Mouse (Mus musculus) embryonic facial prominence, embryonic 10.5 days (tissue): ENCODE measurements at regions not wholly inside any gene's neighbourhood (a gene's known extent, or its start where the extent isn't known, plus 50 kb on each side); places are given as distances from the start of the nearest gene placed in this dataset.
"Not testable (repeated sequence)": the region's sequence is repeated elsewhere in the genome, so short reads cannot be mapped to it uniquely, and the experiment has no call there.

Source experiments
- DNase-seq: peaks from one replicate; pipeline ENCODE4 v3.0.0-alpha.2; 2017; ENCODE audit warnings: low spot score
- H3K27ac ChIP-seq: fragments of 300-500 bp; sonication (generic); replicated peaks from 2 replicates; pipeline ENCODE4 v1.5.1; 2016; ENCODE audit warnings: mild to moderate bottlenecking
- H3K27me3 ChIP-seq: fragments of 300-500 bp; sonication (generic); replicated peaks from 2 replicates; pipeline ENCODE4 v1.6.1; 2016; ENCODE audit warnings: low read depth, mild to moderate bottlenecking; ENCODE audit not compliant: poor library complexity, severe bottlenecking
- H3K36me3 ChIP-seq: fragments of 300-500 bp; sonication (generic); replicated peaks from 2 replicates; pipeline ENCODE4 v1.6.1; 2016; ENCODE audit warnings: mild to moderate bottlenecking, moderate library complexity
- H3K4me1 ChIP-seq: fragments of 300-500 bp; sonication (generic); 2 replicates; pipeline ENCODE4 v1.6.1; 2016
- H3K4me3 ChIP-seq: fragments of 300-500 bp; sonication (generic); 2 replicates; pipeline ENCODE4 v1.5.1; 2016; ENCODE audit warnings: mild to moderate bottlenecking, moderate library complexity
- H3K9me3 ChIP-seq: fragments of 300-500 bp; sonication (generic); 2 replicates; pipeline ENCODE4 v1.6.1; 2016; ENCODE audit warnings: mild to moderate bottlenecking
- WGBS: fragments of 180-500 bp; shearing (Covaris S2); methylation state at CpG from one replicate; pipeline ENCODE4 v1.1.7; 2016; 5-methylcytosine and 5-hydroxymethylcytosine counted together

DNA sequence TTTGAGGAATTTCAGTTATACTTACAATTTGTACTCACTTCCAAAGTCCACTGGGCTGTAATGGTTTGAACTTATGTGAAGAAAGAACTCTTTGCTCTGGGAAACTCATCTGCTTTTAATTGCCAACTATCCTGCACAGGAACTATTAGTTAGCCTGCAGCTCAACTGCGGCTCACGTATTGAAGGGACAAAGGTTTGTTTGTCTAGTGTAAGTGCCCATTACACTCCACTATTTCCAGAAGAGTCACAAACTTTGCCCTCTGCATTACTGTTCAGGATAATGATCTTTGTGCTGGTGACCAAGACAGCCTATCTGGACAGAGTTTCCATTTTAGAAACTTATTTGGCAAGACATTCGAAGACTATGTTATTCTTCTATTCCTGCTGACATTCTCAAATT is 74.5 kb downstream of the Slc10a2 start:
- Histone ChIP-seq H3K27me3 (no peaks in the 10 kb centered on the region), H3K4me3 (no peak overlapping the region), H3K27ac (no peak overlapping the region), H3K9me3 (no peaks in the 10 kb centered on the region), H3K4me1 (peaks cover 5% of the 10 kb centered on the region; the same call in 1 of the 2 replicates), H3K36me3 (no peaks in the 10 kb centered on the region)
- 25% methylated on average over 3 of the region's 3 CpGs for WGBS
- peak; percentile 30 for DNase-seq

DNA sequence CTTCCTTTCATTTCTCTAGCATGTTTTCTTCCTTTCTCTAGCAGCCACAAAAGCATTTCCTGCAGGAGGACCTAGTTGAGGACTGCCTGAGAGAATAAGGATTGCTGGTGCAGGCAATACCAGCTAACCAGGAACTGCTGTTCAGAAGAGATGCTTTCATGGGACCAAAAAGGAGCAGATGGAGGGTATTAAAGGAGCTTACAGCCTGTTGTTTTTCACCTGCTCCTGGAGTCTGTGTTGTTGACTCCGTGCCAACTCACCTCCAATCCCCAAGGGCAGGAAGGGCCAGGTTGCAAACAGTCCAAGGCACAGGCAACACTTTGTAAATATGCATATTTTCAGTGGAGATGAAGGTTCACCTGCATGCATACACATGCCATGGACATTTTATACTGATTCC is 92.8 kb downstream of the Slc10a2 start:
- no peaks in the 10 kb centered on the region for H3K36me3 ChIP-seq
- WGBS = 56% methylated on average over 1 of the region's 1 CpGs
- no peak for DNase-seq
- H3K27ac ChIP-seq = no peak overlapping the region
- no peaks in the 10 kb centered on the region for H3K4me1 ChIP-seq
- no peaks in the 10 kb centered on the region for H3K9me3 ChIP-seq
- H3K4me3 ChIP-seq = no peak overlapping the region
- no peaks in the 10 kb centered on the region for H3K27me3 ChIP-seq

DNA sequence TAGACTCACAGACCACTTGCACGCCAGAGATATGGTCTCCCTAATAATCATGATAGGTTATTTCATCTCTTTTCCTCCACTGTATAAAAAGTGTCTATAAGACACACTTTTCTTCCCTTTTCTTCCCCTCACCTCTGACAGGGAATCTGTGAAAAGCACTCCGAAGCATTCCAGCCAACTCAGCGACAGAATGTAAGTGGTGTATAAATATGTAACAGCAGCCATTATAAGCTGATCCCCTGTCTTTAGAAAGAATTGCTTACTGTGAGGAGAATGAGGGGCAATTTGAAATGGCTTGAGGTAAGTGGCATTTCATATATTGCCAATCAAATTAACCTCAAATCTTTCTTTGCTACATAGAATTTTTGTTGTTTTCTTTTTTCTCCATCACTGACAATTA is 93.4 kb downstream of the Slc10a2 start:
- Histone ChIP-seq H3K36me3 (no peaks in the 10 kb centered on the region), H3K27ac (no peak overlapping the region), H3K4me3 (no peak overlapping the region), H3K4me1 (no peaks in the 10 kb centered on the region), H3K27me3 (no peaks in the 10 kb centered on the region), H3K9me3 (no peaks in the 10 kb centered on the region)
- WGBS = 93% methylated on average over 3 of the region's 3 CpGs
- no peak for DNase-seq

DNA sequence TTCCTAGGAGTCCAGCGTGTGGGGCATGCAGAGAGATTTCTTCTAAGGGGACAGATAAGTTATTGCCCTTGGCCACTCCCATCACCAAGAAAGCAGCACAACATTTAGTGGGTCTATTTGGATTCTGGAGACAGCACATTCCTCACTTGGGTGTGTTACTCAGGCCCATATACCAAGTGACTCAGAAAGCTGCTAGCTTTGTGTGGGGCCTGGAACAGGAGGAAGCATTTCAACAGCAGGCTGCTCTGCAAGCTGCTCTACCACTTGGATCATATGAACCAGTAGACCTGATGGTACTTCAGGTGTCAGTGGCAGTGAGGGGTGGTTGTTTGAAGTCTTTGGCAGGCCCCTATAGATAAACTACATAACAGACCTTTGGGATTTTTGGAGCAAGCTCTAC is 101.8 kb downstream of the Slc10a2 start:
- not testable (repeated sequence) for H3K36me3 ChIP-seq, H3K4me3 ChIP-seq, H3K27me3 ChIP-seq, H3K9me3 ChIP-seq, DNase-seq, H3K4me1 ChIP-seq, H3K27ac ChIP-seq
- WGBS = 83% methylated on average over 1 of the region's 1 CpGs
